Mouse (Mus musculus) retina, embryonic 14.5 days (tissue): ENCODE measurements around the gene Cfap45.

Experiments
- DNase-seq: peaks from one replicate; pipeline ENCODE4 v3.0.0-alpha.2; 2015; ENCODE audit warnings: low spot score

Cfap45 gene

DNA sequence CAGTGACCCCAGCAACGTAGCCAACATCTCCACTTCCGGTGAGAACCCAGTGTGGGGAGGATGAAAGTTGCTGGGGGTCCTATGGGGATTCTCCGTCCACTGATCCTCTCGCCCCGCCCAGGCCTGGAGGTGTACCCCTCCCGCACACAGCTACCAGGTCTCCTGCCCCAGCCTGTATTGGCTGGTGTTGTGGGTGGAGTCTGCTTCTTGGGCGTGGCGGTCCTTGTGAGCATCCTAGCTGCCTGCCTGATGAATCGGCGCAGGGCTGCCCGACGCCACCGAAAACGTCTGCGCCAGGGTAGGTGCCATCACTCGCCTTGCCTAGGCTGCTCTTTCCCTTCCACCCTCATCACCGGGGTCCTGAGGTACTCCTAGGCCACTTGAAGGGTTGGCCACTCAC is 24.6 kb upstream of the Cfap45 start:
- DNase-seq, result no peak

- DNase-seq, result no peak
These were observed 23.2 kb upstream of the Cfap45 start for GRCm38 (mm10) chr1:172497428-172497827.

GRCm38 (mm10) chr1:172499765-172500441 is 20.7 kb upstream of the Cfap45 start, which contains the start of gene Tagln2:
Gene Tagln2 (plus strand): TSS chr1:172500047.
- peak; percentile 71 for DNase-seq

DNA sequence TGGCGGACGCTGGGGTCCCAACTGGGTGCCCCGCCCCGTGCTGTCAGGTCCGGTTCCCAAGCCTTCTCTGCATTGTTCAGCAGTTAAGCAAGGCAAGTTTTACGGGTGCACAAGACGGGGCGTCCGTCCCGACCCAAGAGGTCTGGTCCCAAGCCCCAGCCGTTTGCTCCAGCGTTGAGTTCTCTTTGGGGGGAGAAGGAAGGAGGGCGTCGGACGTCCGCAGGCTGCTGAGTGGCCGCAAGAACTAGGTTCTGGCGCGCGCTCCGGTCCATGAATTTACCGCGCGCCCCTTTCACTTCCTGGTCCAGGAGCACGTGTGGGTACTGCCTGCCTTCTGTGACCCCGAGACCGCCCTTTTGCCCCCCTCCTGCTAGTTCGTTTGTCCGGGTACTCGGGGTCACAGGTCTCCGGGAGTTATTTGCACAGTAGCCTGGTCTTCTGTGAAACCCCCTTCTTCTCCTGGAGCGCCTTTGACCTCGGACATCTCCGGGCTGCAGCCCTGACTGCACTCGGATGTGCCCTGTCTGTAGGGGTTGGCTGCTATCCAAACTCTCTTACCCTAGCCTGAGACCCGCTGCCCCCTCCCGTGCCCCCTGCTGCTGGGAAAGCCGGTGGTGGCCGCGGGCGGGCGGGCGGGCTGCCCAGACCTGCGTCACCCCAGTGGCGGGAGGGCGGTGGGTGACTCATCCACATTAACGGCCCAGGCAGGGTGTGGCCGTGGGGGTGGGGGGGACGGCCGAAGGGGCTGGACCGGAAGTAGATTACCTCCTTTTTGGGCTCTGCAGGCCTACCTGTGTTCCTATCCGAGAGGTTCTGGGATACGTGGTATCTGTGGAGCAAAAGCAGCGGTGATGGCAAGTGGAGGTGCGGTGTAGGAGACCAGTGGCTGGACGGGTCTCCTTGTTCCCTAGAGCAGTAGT is 19.9 kb upstream of the Cfap45 start:
- no peak for DNase-seq

- DNase-seq, result no peak
These were observed 19.0 kb upstream of the Cfap45 start for GRCm38 (mm10) chr1:172501371-172502144.

DNA sequence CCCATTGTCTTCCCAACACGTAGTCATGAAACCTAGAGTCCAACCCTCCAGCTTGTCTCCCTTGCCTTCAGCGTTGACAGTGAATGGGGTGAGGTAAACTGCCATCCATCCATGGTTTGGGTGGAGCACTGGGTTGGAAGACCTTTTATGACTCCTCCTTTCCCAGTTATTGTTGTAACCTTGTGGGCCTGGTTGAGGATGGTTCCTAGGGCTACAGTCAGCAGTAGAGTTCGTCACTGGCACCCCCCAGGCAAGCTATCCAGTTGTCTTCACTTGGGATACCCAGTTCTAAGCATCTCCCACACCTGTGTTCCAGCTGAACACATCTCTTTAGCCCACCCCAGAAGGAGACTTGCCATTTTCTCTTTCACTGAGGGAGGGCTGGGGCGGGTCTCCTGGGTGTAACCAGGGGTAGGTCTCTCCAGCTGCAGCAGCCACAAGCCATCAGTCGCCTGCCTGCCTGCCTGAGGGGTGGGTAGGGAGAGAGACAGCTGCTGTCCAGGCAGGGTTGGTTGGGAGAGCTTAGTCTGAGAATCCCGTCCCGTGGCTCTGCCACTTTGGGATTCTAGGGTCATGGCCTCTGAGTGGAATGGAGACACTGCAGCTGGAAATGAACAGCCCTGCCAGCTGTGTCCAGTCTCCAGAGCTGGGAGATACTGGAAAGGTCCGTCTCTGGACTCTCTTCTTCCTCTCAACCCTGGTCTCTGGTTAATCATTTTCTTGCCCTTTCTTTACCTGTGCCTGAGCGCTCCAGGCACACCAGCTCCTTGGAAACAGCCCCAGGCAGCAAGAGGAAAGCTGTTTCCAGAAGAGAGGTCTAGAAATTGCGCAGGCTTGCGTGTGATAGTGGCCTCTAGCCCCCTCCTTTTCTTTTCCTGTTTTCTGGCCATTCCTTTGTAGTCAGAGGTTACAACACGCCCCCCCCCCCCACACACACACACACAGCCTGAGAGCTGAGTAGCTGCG is 18.2 kb upstream of the Cfap45 start:
- no peak for DNase-seq

GRCm38 (mm10) chr1:172503111-172503997 is 17.2 kb upstream of the Cfap45 start:
- no peak for DNase-seq

GRCm38 (mm10) chr1:172504756-172505155 is 15.8 kb upstream of the Cfap45 start:
- DNase-seq, result no peak

- no peak for DNase-seq
These were observed 13.6 kb upstream of the Cfap45 start for GRCm38 (mm10) chr1:172507001-172507400.

DNA sequence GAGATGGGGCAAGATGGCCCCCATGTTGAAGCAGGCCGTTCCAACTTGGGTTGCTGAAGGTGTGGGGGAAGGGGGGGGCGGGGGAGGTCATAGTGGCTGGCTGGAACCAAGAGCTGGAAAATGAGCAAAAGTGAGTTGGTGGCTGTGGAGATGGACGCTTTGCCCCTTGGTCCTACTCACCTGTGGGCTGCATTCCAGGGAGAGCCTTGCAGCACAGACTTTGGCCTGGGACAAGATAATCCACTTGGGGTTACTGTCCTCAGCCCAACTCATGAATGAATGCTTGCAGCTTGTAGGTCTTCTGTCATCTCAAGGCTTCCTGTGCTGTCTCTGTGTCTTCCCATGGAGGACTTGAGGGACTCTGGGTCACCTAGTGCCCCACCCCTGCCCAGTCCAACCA is 12.9 kb upstream of the Cfap45 start:
- DNase-seq, result no peak

DNA sequence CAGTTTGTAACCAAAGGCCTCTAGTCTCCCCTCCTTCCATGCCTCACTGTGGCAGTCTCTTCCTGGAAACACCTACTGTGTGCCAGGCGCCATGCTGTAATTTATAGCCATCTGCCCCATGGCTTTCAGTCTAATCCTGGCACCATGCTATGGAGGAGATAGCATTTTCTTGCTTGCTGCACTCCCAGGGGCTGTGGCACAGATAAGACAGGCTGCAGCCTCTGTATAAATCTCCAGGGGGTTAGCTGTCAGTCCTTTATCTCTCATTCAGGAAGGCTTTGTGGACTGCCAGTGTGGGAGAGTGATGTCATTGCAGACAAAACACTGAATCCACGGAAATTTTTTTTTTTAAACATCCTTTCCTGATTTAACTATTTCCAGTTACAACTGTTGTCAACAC is 12.4 kb upstream of the Cfap45 start:
- no peak for DNase-seq

GRCm38 (mm10) chr1:172509235-172509634 is 11.4 kb upstream of the Cfap45 start:
- no peak for DNase-seq

- DNase-seq, result no peak
These were observed 10.6 kb upstream of the Cfap45 start for GRCm38 (mm10) chr1:172509983-172510382.

DNA sequence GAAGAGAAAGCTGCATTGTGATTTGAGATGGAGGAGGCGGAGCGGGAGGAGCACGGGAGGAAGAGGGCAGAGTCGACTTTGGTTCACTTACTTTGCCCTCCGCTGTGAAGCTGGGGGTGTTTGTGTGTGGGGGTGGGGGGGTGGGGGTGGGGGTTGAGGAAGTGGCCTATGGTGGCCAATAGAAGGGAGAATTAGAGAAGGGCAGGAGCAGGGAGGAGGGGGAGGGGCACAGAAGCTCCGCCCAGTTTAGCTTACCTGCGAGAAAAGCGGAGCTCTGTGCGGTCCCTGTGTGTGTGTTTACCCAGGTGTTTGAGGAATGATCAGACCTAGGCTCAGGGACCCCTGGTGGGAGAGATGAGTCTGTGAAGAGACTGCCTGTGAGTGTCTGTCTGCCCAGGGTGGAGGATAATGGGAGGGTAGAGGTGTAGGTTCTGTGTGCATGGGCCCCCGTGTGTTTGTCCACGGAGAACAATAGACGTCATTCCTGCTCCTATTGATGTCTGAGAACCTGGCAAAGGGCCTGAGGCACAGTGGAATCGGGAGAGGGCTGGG is 10.1 kb upstream of the Cfap45 start:
- DNase-seq, result no peak

- no peak for DNase-seq
These were observed 7.6 kb upstream of the Cfap45 start for GRCm38 (mm10) chr1:172512962-172513361.

- DNase-seq, result no peak
These were observed 6.9 kb upstream of the Cfap45 start for GRCm38 (mm10) chr1:172513525-172514212.

- no peak for DNase-seq
These were observed 6.4 kb upstream of the Cfap45 start for GRCm38 (mm10) chr1:172514213-172514529.

DNA sequence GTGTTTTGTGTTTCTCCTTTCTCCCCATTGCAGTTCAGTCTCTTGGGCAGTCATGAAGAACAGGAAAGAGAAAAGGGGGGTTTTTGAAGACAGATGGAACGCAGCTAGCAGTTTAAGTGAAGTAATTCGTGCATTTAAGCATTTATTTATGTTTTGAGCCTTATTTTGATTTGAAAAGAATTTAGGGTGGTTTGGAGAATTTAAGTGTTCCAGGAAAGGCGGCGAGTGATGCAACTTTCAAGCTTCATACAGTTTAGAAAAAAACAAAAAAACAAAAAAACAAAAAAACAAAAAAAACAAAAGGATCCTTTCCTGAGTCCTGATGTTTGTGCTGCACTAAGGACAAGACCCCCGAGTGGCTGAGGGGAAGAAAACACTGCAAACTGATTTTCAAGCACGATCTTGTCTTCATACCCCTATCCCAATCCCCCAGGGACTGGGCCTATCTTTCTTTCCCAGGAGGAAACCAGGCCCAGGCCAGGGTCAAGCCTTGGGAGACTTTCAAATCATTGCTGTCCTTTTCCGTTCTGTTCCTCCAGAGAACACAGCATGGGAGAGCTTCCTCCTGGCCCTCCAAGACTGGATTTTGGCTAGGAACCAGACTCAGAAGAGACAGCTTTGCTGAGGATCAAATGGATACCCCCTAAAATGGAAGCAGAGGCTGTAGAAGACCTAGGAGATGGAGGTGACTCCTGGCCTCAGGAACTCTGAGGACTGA is 5.9 kb upstream of the Cfap45 start:
- no peak for DNase-seq

GRCm38 (mm10) chr1:172515396-172515795 is 5.2 kb upstream of the Cfap45 start:
- DNase-seq, result no peak
